Mouse (Mus musculus): Measurements from ENCODE around the gene Apbb1ip.
A peak's percentile ranks its signal among the peaks of the same experiment; 100 is the strongest.

The Apbb1ip gene

DNA sequence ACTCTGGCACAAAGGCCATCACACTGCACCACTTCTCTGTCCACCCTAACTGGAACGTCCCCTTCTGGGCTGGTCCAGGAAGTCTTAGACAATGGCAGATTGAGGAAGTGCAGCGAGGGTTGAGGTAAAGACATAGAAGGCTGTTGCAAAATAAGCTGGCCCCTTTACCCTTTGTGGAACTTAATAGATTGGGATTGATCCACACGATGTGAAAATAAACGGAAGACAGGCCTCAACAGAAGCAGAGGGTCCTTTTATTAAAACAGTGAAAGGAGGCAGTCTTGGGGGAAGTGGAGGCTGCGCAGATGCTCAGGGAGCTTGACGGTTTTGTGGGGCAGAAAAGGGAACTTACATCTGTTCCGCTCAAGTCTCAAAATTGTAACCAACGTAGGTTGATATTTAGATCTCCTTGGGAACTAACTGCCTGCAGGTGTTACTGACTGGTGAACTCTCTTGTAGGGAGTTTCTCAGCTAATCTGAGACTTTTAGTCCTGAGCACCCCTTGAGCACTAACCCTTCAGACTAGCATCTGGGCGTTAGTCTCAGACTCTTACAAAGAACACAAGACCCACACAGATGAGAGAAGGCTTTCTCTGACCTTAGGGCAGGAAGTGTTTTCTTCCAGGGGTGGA, at the start of gene Apbb1ip:
Gene Apbb1ip, plus strand, starts transcription at position 546 of the 632 bp plus-strand sequence.
- peak; percentile 59 for DNase-seq (ENCODE audit: low read depth)

DNA sequence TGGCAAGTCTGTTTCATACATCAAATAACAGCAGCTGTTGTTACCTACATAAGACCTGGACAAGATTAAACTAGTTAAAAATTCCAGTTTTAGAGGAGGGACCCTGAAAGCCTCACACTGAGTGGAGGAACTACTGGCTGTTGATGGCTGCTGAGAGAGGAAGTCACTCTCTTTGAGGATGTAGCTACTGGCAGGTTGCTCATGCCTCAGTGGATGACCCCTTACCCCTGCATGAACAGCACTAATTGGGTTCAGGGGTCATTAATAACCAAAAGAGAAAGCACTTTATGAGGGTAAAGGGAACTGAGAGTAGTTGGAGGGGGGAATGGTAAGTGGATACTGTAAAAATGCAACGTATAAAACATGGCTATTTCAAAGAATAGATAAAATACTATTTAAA, 46.8 kb upstream of the Apbb1ip start:
- no peak for DNase-seq (ENCODE audit: low read depth)

DNA sequence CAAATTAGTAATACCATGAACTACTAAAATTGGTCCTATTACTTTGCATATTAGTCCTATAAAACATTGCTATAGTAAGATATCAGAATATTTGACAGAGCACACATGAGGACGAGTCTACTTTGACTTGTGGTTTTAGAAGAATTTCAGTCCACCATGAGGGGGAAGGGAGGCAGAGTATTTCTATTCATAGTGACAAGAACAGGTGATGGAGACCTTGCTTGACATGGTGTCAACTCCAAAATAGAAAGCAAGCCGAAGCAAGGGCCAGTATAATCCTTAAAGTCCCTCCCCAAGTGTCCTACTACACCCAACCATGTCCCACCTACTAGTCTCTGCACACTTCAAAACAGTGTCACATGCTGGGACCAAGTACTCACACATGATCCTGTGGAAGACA, 37.8 kb upstream of the Apbb1ip start:
- no peak for DNase-seq (ENCODE audit: low read depth)

DNA sequence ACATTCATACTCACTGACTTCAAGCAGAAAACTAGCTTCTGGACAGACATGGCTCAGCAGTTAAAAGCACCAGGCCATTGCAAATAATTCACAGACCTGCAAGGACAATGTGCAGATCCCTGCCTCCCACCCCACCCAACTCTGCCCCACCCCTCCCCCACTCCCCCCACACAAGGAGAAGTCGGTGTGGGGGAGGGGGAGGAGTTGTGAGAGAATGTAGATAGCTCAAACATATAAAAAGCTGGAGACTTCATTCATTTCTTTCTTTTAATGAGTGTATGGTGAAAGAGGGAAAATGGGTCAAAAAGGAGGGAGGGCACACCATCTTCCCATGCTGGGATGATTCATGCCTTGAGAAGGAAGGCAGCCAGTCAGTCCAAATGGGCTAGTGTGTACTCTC, 34.5 kb upstream of the Apbb1ip start:
- DNase-seq (ENCODE audit: low read depth) = no peak

DNA sequence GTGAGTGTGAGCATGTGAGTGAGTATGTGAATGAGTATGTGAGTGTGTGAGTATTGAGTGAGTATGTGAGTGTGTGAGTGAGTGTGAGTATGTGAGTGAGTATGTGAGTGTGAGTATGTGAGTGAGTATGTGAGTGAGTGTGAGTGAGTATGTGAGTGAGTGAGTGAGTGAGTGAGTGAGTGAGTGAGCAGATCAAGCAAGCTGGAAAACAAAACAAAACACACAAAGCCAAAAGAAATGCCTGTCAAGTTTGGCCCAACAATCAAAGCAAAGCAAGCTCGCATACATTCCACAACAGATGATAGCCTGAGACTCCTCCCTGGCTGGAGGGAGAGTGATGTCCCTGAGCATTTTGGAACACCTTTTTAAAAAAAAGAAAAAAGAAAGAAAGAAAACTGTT, 33.5 kb upstream of the Apbb1ip start:
- DNase-seq (ENCODE audit: low read depth) = no peak

DNA sequence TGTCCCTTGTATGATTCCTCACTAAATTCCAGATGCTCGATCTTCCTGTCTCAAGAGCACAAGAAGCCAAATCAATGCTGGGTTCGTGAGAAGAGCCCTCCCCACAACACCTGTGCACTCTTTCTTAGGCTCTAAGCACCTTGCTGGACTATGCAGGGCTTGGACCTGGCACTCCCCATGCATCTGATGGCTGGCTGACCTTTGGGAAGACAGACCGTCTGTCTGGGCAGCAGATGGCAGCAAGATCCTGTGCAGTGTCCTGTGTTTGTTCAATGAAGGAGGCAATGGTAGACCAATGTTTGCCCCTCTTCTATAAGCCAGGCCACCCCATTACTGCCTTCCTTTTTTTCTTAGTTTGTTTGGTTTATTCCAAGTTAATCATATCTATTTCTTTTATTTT, 32.7 kb upstream of the Apbb1ip start:
- no peak for DNase-seq (ENCODE audit: low read depth)

- no peak for DNase-seq (ENCODE audit: low read depth)
Observed at GRCm38 (mm10) chr2:22744121-22744761, 29.7 kb upstream of the Apbb1ip start.

- no peak for DNase-seq (ENCODE audit: low read depth)
Observed at GRCm38 (mm10) chr2:22744876-22745275, 29.0 kb upstream of the Apbb1ip start.

DNA sequence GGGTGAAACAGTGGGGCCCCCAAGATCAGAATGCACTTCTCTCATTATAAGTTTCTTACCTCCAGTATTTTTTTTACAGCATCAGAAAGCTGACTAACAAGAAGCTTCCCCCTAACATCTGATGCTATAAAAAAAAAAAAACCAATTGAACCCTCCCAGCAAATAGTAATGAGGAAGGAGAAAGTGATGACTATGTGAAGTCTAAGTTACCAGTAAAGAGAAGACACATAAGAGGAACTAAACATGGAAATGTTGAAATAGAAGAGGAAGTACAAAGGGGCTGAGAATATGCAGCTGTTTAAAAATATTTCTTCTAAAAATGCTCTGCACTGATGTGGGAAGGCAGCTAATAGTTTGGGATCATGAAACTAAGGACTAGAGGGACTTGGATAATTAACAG, 27.1 kb upstream of the Apbb1ip start:
- DNase-seq (ENCODE audit: low read depth) = no peak

DNA sequence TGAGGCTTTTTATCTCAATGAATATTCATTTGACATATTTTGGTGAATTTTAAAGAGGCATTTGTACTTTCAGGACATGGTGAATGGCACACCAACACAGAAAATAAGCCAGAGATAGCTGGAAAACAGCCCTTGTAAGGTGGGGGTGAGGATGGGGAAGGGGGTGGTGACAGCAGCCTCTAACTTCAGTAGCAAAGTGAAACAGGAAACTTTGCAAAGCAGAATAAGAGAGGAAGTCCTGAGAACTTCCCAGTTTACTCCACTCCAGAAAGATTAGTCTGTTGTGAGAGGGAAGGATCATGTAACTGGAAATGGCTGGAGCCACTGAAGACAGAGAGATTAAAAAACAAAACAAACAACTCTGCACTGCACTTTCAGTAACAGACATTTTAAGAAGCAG, 26.0 kb upstream of the Apbb1ip start:
- DNase-seq (ENCODE audit: low read depth) = no peak

GRCm38 (mm10) chr2:22749761-22750160, 24.1 kb upstream of the Apbb1ip start:
- DNase-seq (ENCODE audit: low read depth) = no peak

DNA sequence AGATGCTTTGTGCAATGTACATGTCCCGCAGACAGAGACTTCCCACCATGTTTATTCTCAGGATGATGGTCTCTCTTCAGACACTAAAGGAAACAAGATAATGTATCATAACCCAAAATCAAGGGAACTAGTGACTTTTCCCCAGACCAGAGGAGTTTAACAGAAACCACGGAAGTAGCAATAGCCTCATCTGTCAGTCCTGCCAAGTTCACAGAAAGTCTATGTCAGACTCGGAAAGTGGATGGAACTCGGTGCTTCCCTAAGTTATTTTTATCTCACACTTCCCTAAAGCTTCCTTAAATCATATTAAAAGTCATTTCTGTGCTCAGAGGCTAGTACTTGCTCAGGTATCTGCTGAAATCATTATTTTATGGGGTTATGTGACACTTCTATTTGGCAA, 21.4 kb upstream of the Apbb1ip start:
- no peak for DNase-seq (ENCODE audit: low read depth)

- no peak for DNase-seq (ENCODE audit: low read depth)
Observed at GRCm38 (mm10) chr2:22753461-22754075, 20.3 kb upstream of the Apbb1ip start.

GRCm38 (mm10) chr2:22754222-22754824, 19.6 kb upstream of the Apbb1ip start:
- DNase-seq (ENCODE audit: low read depth) = no peak

DNA sequence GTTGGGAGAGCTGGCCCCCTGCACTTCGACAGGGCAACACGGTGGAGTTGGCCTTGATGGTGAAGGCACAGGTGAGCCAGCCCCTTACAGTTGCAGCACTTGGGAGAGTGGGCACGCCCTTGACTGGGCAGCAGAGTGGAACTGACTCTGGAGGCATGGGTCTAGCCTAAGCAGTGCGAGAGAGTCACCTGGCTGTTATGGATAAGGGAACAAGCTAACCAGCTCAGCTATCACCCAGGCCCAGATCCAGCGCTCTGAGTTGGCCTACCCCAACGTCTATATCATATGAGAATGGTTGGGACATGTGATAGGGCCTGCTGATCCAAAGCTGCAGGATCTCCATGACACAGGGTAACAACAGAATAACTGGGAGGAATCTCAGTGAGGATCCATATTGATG, 18.3 kb upstream of the Apbb1ip start:
- DNase-seq (ENCODE audit: low read depth) = no peak

- no peak for DNase-seq (ENCODE audit: low read depth)
Observed at GRCm38 (mm10) chr2:22758310-22758972, 15.5 kb upstream of the Apbb1ip start.

DNA sequence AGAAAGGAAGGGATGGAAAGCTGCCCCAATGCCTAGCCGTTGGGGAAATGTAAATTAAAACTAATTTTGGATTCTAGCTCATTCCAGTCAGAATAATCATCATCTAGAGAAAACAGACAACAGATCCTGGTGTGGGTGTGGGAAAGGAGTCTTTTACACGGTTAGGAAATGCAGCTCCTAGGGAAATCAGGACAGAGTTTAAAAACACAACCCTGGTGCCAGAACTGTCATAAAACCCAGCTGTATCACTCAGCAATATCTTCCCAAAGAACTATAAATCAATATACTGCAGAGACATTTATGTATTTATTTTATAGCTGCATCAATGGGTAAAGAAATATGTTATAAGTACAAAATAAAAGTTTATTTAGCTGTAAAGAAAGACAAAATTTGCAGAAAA, 13.4 kb upstream of the Apbb1ip start:
- DNase-seq (ENCODE audit: low read depth) = no peak

DNA sequence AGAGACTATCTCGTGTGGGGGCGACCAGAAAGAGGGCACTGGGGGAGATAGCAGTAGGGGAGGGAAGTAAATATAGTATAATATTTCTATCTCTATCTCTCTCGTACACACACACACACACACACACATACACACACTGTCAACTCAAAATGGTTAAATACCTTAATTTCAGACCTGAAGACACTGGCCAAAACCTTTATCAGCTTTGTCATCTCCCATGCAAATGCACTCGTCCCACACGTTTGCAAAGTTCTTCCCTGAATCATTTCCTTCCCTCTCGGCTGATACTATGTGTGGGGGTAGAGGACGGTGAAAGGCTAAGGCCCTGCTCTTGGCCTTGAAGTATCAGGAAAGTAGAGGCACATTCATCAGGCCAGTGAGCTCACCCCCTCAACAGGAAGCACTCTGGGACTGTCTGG, 12.8 kb upstream of the Apbb1ip start:
- no peak for DNase-seq (ENCODE audit: low read depth)

DNA sequence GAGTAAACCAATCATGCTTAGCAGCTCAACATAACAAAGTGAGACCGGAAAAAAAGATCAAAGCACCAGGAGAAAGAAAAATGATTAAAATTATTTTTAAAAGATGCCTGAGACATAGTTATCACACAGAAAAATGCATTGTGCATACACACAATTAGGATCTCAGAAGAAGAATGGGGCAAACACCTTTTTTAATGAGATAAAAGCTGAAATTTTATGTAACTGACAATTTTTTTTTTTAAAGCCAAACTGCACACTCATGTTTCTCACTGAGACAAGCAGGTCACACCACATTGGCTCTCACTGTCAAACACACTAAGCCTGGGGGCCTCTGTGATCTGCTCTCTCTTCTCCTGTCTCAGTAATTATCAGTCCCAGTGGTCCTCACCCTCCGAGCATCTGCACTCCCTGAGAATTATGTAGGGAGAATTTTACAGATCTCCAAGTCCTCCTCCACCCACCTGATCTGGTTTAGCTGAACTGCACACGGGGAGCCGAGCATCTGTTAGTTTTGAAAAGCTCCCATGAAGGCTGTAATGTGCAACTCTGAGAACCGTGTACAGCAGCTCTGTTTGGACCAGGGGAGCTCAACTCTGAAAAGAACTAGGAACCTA, 9.0 kb upstream of the Apbb1ip start:
- no peak for DNase-seq (ENCODE audit: low read depth)

DNA sequence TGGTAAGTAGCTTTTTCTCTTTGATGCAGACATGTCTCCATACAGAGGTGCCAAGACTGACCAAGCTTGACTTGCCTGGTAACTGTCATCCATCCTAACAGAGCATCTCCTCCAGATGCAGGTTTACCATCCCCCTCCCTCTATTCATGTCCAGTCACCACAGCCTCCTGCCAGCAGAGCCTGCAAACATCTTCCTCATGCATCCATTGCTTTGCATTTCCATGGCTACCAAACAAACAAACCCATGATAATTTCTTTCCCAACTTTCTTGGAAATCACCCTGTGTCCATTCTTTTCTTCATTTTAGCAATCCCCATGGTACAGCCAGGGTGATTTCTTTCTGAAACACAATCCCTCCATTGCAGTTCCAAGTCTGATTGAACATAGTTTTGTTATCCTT, 2.6 kb upstream of the Apbb1ip start:
- no peak for DNase-seq (ENCODE audit: low read depth)

- peak; percentile 67 for DNase-seq (ENCODE audit: low read depth)
Observed at GRCm38 (mm10) chr2:22774181-22774751, 372 bp downstream of the Apbb1ip start.

DNA sequence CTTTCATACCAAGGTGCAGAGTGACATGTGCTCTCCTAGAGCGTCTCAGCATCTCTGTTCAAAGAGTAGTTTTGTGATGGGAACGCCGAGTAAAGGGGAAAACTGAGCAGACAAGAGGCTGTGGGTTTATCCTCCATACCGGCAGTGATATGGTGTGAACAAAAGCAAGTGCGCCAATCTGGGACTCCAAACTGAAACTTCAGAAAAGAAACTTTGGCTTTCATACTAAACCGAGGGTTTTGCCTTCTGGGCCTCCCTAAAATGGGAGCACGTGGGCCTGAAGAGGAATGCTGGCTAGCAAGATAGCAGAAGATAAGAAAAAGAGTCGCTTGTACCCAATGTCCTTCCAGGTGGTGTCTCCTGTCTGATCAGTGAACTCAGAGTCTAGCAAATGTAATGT, 1.3 kb downstream of the Apbb1ip start:
- DNase-seq (ENCODE audit: low read depth) = no peak

All from c-Kit-positive CD71-negative TER-119-negative erythroid progenitor cells, embryonic 14.5 days (primary cell).